In the genomic region with DNA sequence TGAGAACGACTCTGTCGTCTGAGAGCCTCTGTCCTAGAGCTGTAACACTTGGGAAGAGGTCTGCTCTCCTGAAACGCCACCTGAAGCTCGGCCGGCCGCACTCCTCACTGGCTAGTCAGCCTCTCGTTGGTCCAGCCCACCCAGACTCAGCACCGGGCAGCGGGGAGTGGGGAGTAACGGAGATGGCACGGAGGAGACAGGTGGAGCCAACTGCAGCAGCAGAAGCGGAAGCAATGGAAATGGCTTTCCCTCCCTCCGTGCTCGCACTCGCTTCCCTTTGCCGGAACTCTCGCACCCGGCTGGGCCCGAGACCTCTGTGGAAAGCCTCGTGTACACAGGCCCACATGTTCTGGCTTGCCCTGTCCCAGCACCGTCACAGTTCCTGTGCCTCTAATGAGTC, we compare ENCODE assay signal across 31 mouse cellular contexts. TPM values are rescaled to one million over a fixed set of nuclear protein-coding genes. Genes with fewer than 3 reads are reported as not detected.
"Had no signal": no experiment of that assay in that cellular context is flagged by ENCODE, and none has a peak within 500 bp of the region (broad histone marks: within the 10 kb centered on the region; RNA-seq: fewer than 3 reads in every experiment).

No protein-coding gene starts in this region.

- H3K27me3 ChIP-seq: liver, embryonic 15.5 days had no signal

- H3K4me3 ChIP-seq: heart, adult 2 months; heart, embryonic 13.5 days; heart, embryonic 15.5 days; hindbrain, embryonic 12.5 days; intestine, embryonic 15.5 days; layer of hippocampus, adult 2 months; left cerebral cortex, adult 2 months; limb, embryonic 10.5 days; limb, embryonic 12.5 days; liver, embryonic 13.5 days; liver, embryonic 15.5 days had no signal

- DNase-seq: gastrocnemius, postnatal 14 days; gastrocnemius, postnatal 36 days; heart, adult 11 months; heart, adult 2 months; heart, postnatal 14 days; heart, postnatal 36 days; kidney, adult 18-20 months; kidney, adult 8-10 months; kidney, postnatal 10 days; kidney, postnatal 25 days; kidney, postnatal 4 days; liver; liver, embryonic 13.5 days had no signal

- H3K4me1 ChIP-seq: heart, embryonic 13.5 days; heart, embryonic 15.5 days; intestine, embryonic 15.5 days; liver, embryonic 13.5 days; liver, embryonic 15.5 days had no signal

- H3K27ac ChIP-seq: heart, adult 2 months; heart, embryonic 13.5 days; heart, embryonic 15.5 days; hindbrain, embryonic 12.5 days; hindbrain, embryonic 14.5 days; intestine, embryonic 15.5 days; layer of hippocampus, adult 2 months; left cerebral cortex, adult 2 months; limb, embryonic 10.5 days; limb, embryonic 12.5 days; liver, embryonic 13.5 days; liver, embryonic 15.5 days had no signal

- ATAC-seq: hindbrain, embryonic 16.5 days; inflammation-experienced regulatory T-cells, adult 6 months; intestine, embryonic 15.5 days; intestine, postnatal 0 days had no signal

- H3K36me3 ChIP-seq: heart, embryonic 13.5 days; heart, embryonic 15.5 days; hindbrain, embryonic 12.5 days; intestine, embryonic 15.5 days; limb, embryonic 10.5 days; limb, embryonic 12.5 days; liver, embryonic 13.5 days; liver, embryonic 15.5 days had no signal

- H3K4me2 ChIP-seq: heart, embryonic 11.5 days; heart, embryonic 13.5 days; heart, embryonic 15.5 days; hindbrain, embryonic 12.5 days; hindbrain, embryonic 14.5 days; intestine, embryonic 15.5 days; limb, embryonic 12.5 days; liver, embryonic 11.5 days; liver, embryonic 13.5 days; liver, embryonic 15.5 days had no signal

- H3K9me3 ChIP-seq: heart, embryonic 13.5 days; heart, embryonic 15.5 days; hindbrain, embryonic 12.5 days; intestine, embryonic 15.5 days; limb, embryonic 10.5 days; limb, embryonic 12.5 days; liver, embryonic 13.5 days; liver, embryonic 15.5 days had no signal

- H3K9ac ChIP-seq: heart, embryonic 13.5 days; heart, embryonic 15.5 days; hindbrain, embryonic 12.5 days; hindbrain, embryonic 14.5 days; intestine, embryonic 15.5 days; limb, embryonic 12.5 days; liver, embryonic 13.5 days; liver, embryonic 15.5 days had no signal

RNA-seq across cellular contexts. Expression of gene Ppp2r2c, which starts 41.2 kb away (rescaled TPM):
- polyA plus RNA-seq: heart, postnatal 0 days; kidney, embryonic 14.5 days; kidney, embryonic 16.5 days; liver, embryonic 15.5 days had no signal
